Mouse (Mus musculus) heart, postnatal 4 days (tissue): Measurements from ENCODE around the gene H2-M5. TPM values are rescaled to one million over a fixed set of nuclear protein-coding genes. Genes with fewer than 3 reads are reported as not detected.
A peak's percentile ranks its signal among the peaks of the same experiment; 100 is the strongest.
"Not testable (repeated sequence)": the region's sequence is repeated elsewhere in the genome, so short reads cannot be mapped to it uniquely, and the experiment has no call there.

Experiments used
- DNase-seq: peaks from one replicate; pipeline ENCODE4 v3.0.0; 2021
- total RNA-seq, 2 experiments: library from RNA; stranded (reverse); gene quantifications; 2 replicates each; pipeline ENCODE4 v1.2.3; 2021

Gene H2-M5
- total RNA-seq: under 1 TPM; 0.29 to 0.43 TPM

GRCm38 (mm10) chr17:36989437-36989836, at the start of gene H2-M5:
Gene H2-M5, minus strand, starts transcription at chr17:36989537.
- DNase-seq: no peak

- no peak for DNase-seq
Measured at GRCm38 (mm10) chr17:37029162-37029561, 39.8 kb upstream of the H2-M5 start.

GRCm38 (mm10) chr17:37028683-37029120, 39.4 kb upstream of the H2-M5 start:
- DNase-seq: peak; percentile 93

- DNase-seq: no peak
Measured at GRCm38 (mm10) chr17:37028212-37028611, 38.9 kb upstream of the H2-M5 start.

- DNase-seq: no peak
Measured at GRCm38 (mm10) chr17:37027486-37027885, 38.1 kb upstream of the H2-M5 start.

- no peak for DNase-seq
Measured at GRCm38 (mm10) chr17:37026425-37026824, 37.1 kb upstream of the H2-M5 start.

- DNase-seq: no peak
Measured at GRCm38 (mm10) chr17:37022628-37023576, 33.6 kb upstream of the H2-M5 start, which contains the start of gene Mog. Gene Mog, minus strand, starts transcription at chr17:37023398.

GRCm38 (mm10) chr17:37019242-37019641, 29.9 kb upstream of the H2-M5 start:
- not testable (repeated sequence) for DNase-seq

- DNase-seq: no peak
Measured at GRCm38 (mm10) chr17:37018328-37018727, 29.0 kb upstream of the H2-M5 start.

GRCm38 (mm10) chr17:37016333-37016732, 27.0 kb upstream of the H2-M5 start:
- DNase-seq: no peak

- DNase-seq: no peak
Measured at GRCm38 (mm10) chr17:37012141-37012540, 22.8 kb upstream of the H2-M5 start.

GRCm38 (mm10) chr17:37011719-37012118, 22.4 kb upstream of the H2-M5 start:
- DNase-seq: no peak

- no peak for DNase-seq
Measured at GRCm38 (mm10) chr17:37009460-37010042, 20.2 kb upstream of the H2-M5 start.

GRCm38 (mm10) chr17:37008161-37008560, 18.8 kb upstream of the H2-M5 start:
- DNase-seq: no peak

- DNase-seq: no peak
Measured at GRCm38 (mm10) chr17:37003366-37003765, 14.0 kb upstream of the H2-M5 start.

- peak; percentile 66 for DNase-seq
Measured at GRCm38 (mm10) chr17:37002364-37003330, 13.3 kb upstream of the H2-M5 start.

GRCm38 (mm10) chr17:37000863-37001262, 11.5 kb upstream of the H2-M5 start, which contains the start of gene Zfp57:
Gene Zfp57, plus strand, starts transcription at chr17:37001163.
- no peak for DNase-seq

- DNase-seq: no peak
Measured at GRCm38 (mm10) chr17:36998477-36998876, 9.1 kb upstream of the H2-M5 start.

GRCm38 (mm10) chr17:36997033-36997735, 7.8 kb upstream of the H2-M5 start:
- peak; percentile 86 for DNase-seq

GRCm38 (mm10) chr17:36995448-36995847, 6.1 kb upstream of the H2-M5 start:
- DNase-seq: no peak

GRCm38 (mm10) chr17:36994528-36994927, 5.2 kb upstream of the H2-M5 start:
- no peak for DNase-seq
